Mouse (Mus musculus) kidney, postnatal 25 days (tissue): ENCODE measurements around the gene Clcn7.
"Not testable (repeated sequence)": the region's sequence is repeated elsewhere in the genome, so short reads cannot be mapped to it uniquely, and the experiment has no call there.

Experiments
- DNase-seq, 2 experiments: peaks; one replicate each; pipeline ENCODE4 v3.0.0; 2021; ENCODE audit warnings: mixed read lengths in 2 of 2

Clcn7 gene

GRCm38 (mm10) chr17:25133275-25133698 lies at the start of gene Clcn7:
Gene Clcn7 (plus strand): TSS chr17:25133391.
- DNase-seq, result peak; percentile 97 to 98

GRCm38 (mm10) chr17:25083444-25083931 lies 49.7 kb upstream of the Clcn7 start, which contains the start of gene Tmem204:
Gene Tmem204 (minus strand): TSS chr17:25083591.
- peak; percentile 68 to 84 for DNase-seq

GRCm38 (mm10) chr17:25084835-25085385 lies 48.3 kb upstream of the Clcn7 start:
- DNase-seq, result no peak

- DNase-seq, result no peak
Observed at GRCm38 (mm10) chr17:25086724-25087123, 46.5 kb upstream of the Clcn7 start.

DNA sequence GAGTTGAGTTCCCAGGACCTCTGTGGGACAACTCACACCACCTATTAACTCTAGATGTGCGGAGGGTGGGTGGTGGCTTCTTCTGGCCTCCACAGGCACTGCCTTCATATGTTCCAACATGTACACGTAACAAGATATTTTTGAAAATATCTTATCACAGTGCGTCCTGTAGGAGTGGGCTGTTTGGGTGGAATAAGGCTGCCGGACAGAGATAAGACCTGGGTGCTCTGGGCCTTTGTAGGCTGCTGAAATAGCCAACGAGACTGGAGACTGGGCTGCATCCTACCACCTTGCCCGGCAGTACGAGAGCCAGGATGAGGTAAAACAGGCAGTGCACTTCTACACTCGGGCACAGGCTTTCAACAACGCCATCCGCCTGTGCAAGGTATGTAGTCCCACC lies 44.0 kb upstream of the Clcn7 start:
- no peak for DNase-seq

GRCm38 (mm10) chr17:25090450-25090849 lies 42.7 kb upstream of the Clcn7 start:
- no peak for DNase-seq

- DNase-seq, result peak; percentile 79 to 82
Observed at GRCm38 (mm10) chr17:25096221-25096620, 37.0 kb upstream of the Clcn7 start.

DNA sequence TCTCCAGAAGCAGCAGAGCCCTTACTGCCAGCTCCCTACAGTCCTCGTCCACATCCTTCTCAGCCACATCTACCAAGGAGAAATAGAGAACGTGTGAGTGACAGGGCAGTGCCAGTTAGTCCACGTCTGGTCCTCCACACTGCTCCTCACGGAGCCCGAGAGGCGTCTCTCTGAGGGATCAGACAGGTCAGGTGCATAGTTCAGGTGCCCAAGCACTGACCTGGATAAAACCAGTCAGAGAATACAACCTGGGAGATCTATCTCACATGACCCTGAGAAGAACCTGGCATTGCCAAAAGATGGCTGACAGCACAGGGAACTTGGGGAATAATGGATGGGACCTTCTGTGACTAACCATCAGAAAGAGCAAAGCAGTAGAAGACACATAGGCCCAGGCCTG lies 33.1 kb upstream of the Clcn7 start:
- DNase-seq, result peak in 1 of 2 experiments; percentile 78

- DNase-seq, result no peak
Observed at GRCm38 (mm10) chr17:25101338-25101737, 31.9 kb upstream of the Clcn7 start.

GRCm38 (mm10) chr17:25107786-25108185 lies 25.4 kb upstream of the Clcn7 start:
- DNase-seq, result no peak

DNA sequence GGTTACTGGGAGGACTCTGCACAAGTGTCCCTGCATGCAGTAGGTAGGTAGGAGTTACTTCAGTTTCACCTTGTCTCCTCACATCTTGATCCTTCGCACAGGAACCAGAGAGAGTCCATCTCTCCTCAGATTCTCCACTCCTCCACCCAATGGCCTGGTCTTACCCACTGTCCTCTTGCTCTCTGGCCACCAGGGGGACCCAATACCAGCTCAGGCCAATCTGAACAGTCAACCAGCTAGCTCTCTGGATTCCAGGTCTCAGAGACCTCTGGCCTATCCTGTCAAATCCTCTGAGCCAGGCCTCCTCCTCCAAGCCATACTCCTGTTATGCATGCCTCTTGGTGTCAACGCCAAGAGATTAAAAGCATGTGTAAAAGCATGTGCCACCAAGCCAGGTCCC lies 23.6 kb upstream of the Clcn7 start:
- peak; percentile 75 to 76 for DNase-seq

DNA sequence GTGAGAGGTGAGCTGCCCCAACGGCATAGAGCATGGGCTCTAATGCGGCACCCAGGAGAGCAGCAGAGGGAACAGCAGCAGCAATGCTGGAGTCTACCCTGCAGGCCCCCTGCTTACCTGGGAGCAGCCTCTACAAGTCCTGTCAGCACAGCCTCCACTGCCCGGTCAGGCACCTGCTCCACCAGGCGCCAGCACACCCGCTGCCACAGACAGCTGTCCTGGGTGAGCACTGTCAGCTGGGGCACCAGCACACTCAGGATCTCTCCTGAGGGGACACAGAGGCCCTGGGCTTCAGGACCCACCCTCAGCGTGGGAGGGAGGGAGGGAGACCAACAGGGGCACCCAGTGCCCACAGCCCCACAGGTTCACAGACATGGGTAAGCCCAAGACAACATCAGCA lies 22.6 kb upstream of the Clcn7 start:
- DNase-seq, result no peak

DNA sequence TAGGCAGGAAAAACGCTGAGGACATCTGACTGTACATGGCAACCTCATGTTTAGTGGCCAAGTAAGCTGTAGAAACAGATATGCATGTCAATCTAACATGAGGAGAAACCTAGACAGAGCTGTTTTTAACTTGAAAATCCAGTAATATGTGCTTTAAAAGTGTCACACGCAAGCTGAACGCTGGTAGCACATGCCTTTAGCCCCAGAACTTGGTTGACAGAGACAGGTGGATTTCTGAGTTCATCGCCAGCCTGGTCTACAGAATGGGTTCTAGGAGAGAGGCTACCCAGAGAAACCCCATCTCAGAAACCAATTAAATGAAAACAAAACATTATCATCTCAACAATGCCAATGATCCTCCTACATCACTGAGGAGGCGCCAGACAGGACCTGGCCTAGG lies 22.0 kb upstream of the Clcn7 start:
- no peak for DNase-seq

DNA sequence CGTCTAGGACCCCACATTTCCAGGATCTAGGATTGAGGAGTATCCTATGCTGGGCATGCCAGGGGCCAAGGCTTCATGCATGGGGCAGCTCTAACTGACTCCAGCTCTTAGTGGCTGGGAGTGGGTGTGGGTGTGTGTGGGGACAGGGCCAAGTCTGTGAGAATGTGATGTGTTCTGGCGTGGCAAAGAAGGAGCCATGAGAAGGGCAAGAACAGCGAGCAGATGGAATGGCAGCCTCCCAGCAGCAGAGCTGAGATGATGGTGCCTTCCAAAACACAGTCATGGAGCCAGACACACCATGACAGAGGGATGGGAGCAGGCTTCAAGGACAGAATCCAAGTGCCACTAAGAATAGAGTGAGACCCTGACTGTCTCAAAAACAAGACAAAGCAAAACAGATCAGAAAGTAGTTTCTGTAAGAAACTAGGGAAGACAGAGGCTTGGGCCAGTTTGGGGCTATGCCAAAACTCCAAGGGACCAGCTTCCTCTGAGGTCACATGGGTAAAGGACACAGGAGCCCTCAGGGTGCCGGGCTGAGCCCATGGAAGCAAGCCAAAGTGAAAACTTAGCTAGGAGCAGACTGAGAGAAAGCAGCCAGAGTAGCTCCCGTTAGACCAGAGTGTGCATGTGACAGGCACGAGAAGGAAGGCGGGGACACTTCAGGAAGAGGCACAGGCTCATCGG lies 21.3 kb upstream of the Clcn7 start:
- DNase-seq, result peak; percentile 78 to 86

GRCm38 (mm10) chr17:25112423-25112810 lies 20.8 kb upstream of the Clcn7 start:
- no peak for DNase-seq

GRCm38 (mm10) chr17:25114908-25115645 lies 18.1 kb upstream of the Clcn7 start:
- DNase-seq, result peak; percentile 39 to 58

GRCm38 (mm10) chr17:25115664-25116432 lies 17.3 kb upstream of the Clcn7 start, which contains the start of gene Telo2:
Gene Telo2 (minus strand): TSS chr17:25115967.
- DNase-seq, result peak; percentile 96 to 97

DNA sequence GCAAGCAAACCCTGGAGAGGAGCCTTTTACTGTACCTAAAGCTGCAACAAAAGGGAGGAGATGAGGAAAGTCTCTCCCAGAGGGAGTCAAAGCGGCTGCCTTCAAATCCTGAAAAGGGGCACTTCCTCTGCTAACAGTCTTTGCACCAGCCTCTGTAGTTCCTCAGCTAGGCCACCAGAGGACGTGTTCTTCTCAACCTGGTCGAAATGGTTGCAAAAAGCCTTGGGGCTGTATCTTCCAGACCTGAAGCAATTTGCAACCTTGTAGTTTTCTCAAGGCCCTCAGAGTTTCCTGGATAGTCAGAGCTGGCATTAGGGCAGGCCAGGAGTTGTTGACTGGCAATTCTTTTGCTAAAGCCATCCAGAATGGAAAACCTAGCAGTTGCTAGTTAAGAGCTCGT lies 15.9 kb upstream of the Clcn7 start:
- no peak for DNase-seq

GRCm38 (mm10) chr17:25120406-25120805 lies 12.8 kb upstream of the Clcn7 start, which contains the start of gene Ptx4:
Gene Ptx4 (plus strand): TSS chr17:25120760.
- DNase-seq, result no peak

DNA sequence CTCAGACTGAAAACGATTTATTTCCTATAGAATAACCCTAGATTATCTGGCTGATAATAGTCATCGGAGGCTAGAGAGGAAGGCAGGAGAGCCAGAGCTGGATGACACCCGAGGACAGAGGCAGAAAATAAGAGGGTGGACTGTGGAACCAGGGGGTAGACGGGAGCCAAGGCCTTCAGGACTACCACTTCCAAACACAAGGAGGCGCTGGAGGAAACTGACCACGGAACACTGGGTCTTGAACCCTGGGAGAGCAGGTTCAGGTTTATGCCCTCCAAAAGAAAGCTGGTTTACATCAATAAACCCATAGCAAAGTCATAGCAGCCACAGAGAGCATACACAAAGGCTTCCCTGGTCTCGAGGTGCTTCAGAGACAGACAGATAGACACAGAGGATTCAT lies 9.2 kb upstream of the Clcn7 start:
- DNase-seq, result peak in 1 of 2 experiments; percentile 36

DNA sequence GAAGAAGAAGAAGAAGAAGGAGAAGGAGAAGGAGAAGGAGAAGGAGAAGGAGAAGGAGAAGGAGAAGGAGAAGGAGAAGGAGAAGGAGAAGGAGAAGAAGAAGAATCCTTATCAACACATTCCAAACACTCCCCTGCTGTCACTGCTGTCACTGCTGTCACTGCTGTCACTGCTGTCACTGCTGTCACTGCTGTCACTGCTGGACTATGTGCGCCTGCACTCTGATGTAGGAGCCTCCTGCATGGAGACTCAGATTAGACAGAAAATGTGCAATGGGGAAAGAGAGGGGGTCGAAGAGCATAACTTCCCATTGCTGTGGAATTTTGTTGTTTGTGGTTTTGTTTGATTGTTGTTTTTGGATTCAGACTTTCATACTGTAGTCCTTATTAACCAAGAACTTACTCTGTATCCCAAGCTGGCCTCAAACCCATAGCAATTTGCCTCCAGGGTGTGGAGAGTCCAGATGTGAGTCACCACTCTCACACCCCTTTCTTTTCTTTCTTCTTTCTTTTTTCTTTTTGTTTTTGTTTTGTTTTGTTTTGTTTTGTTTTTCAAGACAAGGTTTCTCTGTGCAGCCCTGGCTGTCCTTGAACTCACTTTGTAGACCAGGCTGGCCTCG lies 7.6 kb upstream of the Clcn7 start:
- not testable (repeated sequence) for DNase-seq

DNA sequence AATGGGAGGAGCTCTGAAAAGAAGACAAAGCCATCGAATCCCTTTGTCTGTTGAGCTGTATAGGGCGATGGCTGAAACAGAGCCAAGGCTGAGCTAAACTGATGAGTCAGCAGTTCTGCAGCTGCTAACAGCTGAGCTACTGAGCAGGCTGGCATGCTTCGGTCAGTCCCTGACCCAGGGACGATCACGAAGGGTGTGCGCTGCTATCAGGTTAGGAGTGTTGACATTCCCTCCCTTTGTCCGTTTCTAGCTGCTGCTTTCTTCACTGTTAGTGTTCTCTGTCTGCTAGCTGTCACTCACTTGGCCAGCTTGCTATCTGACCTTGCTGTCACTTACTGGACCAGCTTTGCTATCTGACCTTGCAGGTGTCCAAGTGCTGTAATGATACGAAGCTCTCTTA lies 6.1 kb upstream of the Clcn7 start:
- no peak for DNase-seq
